Mouse (Mus musculus) heart, embryonic 12.5 days (tissue): ENCODE measurements at regions not wholly inside any gene's neighbourhood (a gene's known extent, or its start where the extent isn't known, plus 50 kb on each side); places are given as distances from the start of the nearest gene placed in this dataset.

Source experiments
- ATAC-seq: fragments of 200-750 bp; cut with Nextera tagmentation; 2 replicates; pipeline ENCODE4 v1.8.0; 2017; ENCODE audit warnings: moderate TSS enrichment, moderate library complexity; ENCODE audit not compliant: insufficient number of reproducible peaks, low FRiP score
- H3K27ac ChIP-seq: fragments of 300-500 bp; sonication (generic); 2 replicates; pipeline ENCODE4 v1.5.1; 2016; ENCODE audit warnings: mild to moderate bottlenecking, moderate library complexity; ENCODE audit not compliant: poor library complexity, severe bottlenecking
- H3K27me3 ChIP-seq: fragments of 300-500 bp; sonication (generic); replicated peaks from 2 replicates; pipeline ENCODE4 v1.6.1; 2016; ENCODE audit warnings: mild to moderate bottlenecking, moderate library complexity
- H3K36me3 ChIP-seq: fragments of 300-500 bp; sonication (generic); 2 replicates; pipeline ENCODE4 v1.6.1; 2016; ENCODE audit warnings: mild to moderate bottlenecking, moderate library complexity
- H3K4me1 ChIP-seq: fragments of 300-500 bp; sonication (generic); replicated peaks from 2 replicates; pipeline ENCODE4 v1.6.1; 2016; ENCODE audit warnings: mild to moderate bottlenecking
- H3K4me2 ChIP-seq: fragments of 300-500 bp; sonication (generic); 2 replicates; pipeline ENCODE4 v1.6.1; 2016; ENCODE audit warnings: mild to moderate bottlenecking, moderate library complexity
- H3K4me3 ChIP-seq: fragments of 300-500 bp; sonication (generic); 2 replicates; pipeline ENCODE4 v1.5.1; 2016; ENCODE audit warnings: mild to moderate bottlenecking
- H3K9ac ChIP-seq: fragments of 300-500 bp; sonication (generic); 2 replicates; pipeline ENCODE4 v1.6.1; 2016; ENCODE audit warnings: mild to moderate bottlenecking, moderate library complexity
- H3K9me3 ChIP-seq: fragments of 300-500 bp; sonication (generic); replicated peaks from 2 replicates; pipeline ENCODE4 v1.6.1; 2016; ENCODE audit warnings: mild to moderate bottlenecking, moderate library complexity
- WGBS: fragments of 180-500 bp; shearing (Covaris S2); methylation state at CpG from one replicate; pipeline ENCODE4 v1.1.7; 2016; 5-methylcytosine and 5-hydroxymethylcytosine counted together

DNA sequence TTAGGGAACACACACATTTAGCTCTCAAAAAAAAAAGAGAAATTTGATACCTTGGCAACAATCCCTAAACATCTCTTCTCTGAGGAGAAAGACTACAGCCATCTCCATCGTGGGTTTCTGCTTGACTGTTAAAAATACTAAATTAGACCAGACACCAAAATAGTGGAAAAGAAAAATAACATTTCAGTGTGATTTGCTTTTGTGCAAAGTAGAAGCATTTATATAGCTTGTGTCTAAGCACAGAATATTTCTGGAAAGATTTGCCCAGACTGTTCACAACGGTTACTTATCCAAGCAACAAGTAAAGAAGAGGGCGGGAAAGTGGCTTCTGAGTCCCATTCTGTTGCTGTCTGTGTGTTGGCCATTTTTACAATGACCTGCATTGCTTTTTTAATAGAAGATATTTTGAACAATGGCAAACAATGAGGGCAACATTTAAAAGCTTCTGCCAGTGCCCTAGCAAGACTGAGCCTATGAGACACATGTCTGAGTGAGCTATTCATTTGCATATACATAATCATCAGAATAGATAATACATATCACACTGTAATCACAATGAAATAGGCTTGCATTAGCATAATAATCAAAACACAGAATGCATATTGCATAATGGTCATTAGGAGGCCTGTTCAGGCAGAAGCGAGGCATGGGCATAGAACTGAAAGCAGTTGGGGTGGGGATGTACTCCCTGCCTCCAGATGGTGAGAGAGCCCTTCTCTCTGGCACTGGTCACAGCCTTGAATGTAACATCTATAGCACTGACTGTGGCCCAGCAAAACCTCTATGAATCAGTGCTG lies 159.5 kb upstream of the Irf2bp2 start:
- Histone ChIP-seq H3K4me2 (no peak overlapping the region), H3K27ac (no peak overlapping the region), H3K4me3 (no peak overlapping the region), H3K9ac (no peak overlapping the region), H3K4me1 (peaks cover 8% of the 10 kb centered on the region), H3K27me3 (no peaks in the 10 kb centered on the region), H3K9me3 (no peaks in the 10 kb centered on the region), H3K36me3 (no peaks in the 10 kb centered on the region)
- WGBS: 81% methylated on average over 4 of the region's 4 CpGs
- no peak for ATAC-seq

DNA sequence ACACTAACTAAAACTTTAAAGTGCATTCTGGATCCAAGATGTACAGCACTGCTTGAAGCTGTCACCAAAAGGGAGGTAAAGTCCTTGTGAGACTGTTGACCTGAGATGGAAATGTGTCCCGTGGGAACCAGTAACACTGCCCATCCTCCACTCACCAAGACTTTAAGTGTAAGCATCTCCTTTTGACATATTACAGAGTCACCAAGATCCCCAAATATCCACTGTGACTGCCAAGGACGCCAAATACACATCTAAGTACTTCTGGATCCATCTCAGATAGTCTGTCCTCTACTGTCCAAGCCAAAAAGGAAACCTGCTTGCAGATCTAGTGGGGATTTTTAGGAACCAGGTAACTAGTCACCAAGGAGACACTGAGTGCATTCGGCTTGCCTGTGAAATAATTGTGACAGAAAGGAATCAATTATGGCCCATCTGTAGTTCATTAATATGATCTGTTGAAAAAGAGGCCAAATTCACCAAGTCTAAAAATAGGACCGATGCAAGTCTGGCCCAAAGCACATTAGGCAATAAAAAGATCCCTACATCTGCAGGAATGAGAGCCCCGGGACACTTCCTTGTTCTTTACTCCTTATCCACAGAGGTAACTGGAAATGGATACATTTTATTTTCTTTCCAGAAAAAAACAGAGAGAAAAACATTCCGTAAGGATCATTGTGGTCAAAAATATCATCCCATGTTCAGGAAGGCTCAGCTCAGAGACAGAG lies 157.8 kb upstream of the Irf2bp2 start:
- no peak overlapping the region for H3K27ac ChIP-seq
- H3K4me3 ChIP-seq: no peak overlapping the region
- 69% methylated on average over 6 of the region's 6 CpGs for WGBS
- no peak overlapping the region for H3K4me2 ChIP-seq
- ATAC-seq: no peak
- no peaks in the 10 kb centered on the region for H3K9me3 ChIP-seq
- H3K36me3 ChIP-seq: no peaks in the 10 kb centered on the region
- H3K9ac ChIP-seq: no peak overlapping the region
- no peaks in the 10 kb centered on the region for H3K4me1 ChIP-seq
- no peaks in the 10 kb centered on the region for H3K27me3 ChIP-seq

DNA sequence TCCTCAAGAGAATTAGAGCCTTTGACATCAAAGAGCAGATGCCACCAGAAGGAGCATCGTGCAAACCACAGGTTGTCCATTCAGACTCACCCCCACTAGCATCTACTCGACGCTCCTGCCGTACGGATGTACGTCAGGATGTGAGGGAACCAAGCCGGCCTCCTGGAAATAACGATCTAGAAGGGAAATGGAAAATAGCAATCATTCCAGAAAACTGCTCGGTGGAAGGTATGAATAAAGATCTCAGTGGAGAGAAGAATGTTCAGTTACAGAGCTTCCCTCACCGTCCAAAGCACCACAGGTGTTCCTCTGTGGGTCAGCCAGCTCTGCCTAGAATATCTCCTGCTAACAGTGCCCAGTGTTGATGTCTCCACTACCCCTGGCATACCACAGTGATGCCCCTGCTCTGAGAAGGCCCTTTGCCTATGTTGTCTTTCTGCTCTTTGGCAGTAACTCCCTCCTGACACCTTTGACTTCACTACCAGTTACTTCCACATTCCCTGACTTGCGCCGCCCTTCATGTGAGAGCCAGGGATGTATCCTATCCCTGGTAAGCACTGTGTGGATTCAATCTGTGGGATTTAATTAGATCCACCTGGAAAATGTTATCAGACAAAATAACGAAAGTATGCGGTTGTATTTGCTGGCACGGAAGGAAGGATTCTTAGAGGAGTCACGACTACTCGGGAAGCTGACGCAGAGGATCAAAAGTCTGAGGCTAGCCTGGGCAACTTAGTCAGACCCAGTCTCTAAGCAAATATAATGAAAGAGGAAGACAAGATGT lies 152.4 kb upstream of the Irf2bp2 start:
- Histone ChIP-seq H3K27me3 (no peaks in the 10 kb centered on the region; the same call in 1 of the 2 replicates), H3K4me1 (no peaks in the 10 kb centered on the region; the same call in 1 of the 2 replicates), H3K9ac (no peak overlapping the region), H3K9me3 (no peaks in the 10 kb centered on the region), H3K36me3 (no peaks in the 10 kb centered on the region), H3K27ac (no peak overlapping the region), H3K4me3 (no peak overlapping the region), H3K4me2 (no peak overlapping the region)
- no peak for ATAC-seq
- WGBS: 74% methylated on average over 18 of the region's 18 CpGs

DNA sequence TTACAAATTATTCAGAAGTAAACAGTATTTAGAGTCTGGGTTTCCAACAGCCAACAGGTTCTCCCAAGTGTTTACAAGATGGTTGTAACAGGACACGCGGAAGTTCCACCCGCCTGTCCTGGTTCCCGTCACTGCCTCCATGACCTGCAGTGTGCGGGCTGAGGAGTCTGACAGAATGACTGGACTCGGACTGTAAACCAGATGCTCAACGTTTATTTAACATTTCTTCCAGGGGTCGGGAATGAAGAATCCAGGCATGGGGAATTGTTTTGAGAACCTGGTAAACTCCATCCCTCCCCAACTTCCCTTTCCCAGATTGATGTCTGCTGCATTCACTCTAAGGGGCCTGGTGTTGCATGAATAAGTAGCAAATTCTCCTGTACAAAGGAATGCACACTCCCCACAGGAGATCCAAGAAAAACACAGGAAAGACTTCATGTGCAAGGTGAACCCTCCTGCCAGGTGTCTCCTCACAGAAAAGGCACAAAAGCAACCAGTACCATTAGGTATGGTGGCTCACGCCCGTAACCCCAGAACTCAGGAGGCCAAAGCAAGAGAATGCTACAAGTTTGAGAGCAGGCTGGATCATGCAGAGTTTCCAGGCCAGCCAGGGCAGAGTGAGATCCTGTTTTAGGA lies 151.1 kb upstream of the Irf2bp2 start:
- no peaks in the 10 kb centered on the region for H3K36me3 ChIP-seq
- H3K4me2 ChIP-seq: no peak overlapping the region
- no peak for ATAC-seq
- H3K4me3 ChIP-seq: no peak overlapping the region
- no peaks in the 10 kb centered on the region for H3K9me3 ChIP-seq
- H3K9ac ChIP-seq: no peak overlapping the region
- WGBS: 57% methylated on average over 10 of the region's 10 CpGs
- H3K27ac ChIP-seq: no peak overlapping the region
- H3K27me3 ChIP-seq: no peaks in the 10 kb centered on the region; the same call in 1 of the 2 replicates
- H3K4me1 ChIP-seq: no peaks in the 10 kb centered on the region; the same call in 1 of the 2 replicates

DNA sequence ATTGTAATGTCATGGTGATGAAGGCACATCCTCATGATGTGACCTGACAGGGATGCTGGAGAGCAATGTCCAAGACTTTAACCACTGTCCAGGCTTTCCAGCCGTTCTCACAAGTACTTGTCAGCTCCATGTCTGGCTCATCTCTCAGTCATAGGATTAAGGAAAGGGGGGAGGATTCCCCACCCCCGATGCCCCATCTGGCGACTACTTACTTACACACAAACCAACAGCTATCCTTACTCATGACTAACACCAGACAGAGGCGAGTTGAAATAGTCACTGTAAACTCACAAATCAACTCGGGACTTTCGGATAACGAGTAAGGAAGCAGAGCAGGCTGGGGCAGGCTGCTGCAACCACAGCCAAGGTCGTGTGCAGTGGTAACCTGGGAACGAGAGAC lies 149.5 kb upstream of the Irf2bp2 start:
- WGBS: 67% methylated on average over 9 of the region's 9 CpGs
- Histone ChIP-seq H3K36me3 (no peaks in the 10 kb centered on the region), H3K27me3 (no peaks in the 10 kb centered on the region; the same call in 1 of the 2 replicates), H3K9me3 (no peaks in the 10 kb centered on the region), H3K9ac (no peak overlapping the region), H3K27ac (no peak overlapping the region), H3K4me2 (no peak overlapping the region), H3K4me3 (no peak overlapping the region), H3K4me1 (no peaks in the 10 kb centered on the region; the same call in 1 of the 2 replicates)
- ATAC-seq: no peak

DNA sequence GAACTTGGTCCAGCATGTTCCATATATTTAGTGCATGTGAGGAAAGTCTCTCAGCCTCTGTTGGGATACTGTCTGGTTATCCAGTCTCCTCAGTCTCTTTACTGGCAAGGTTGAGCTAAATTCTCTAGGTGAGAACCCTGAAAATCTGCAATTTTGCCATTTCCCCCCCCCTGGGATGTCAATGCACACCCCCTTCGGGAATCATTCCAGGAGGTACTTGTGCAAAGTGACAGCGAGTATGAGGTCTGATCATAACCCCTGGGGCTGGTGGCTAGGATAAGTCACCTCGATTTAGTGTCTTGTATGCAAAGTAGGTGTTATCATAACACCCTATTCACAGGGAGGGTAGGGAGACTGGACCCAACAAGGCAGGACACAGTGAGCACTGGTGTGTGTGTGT lies 148.3 kb upstream of the Irf2bp2 start:
- Histone ChIP-seq H3K4me2 (no peak overlapping the region), H3K9ac (no peak overlapping the region), H3K27ac (no peak overlapping the region), H3K4me3 (no peak overlapping the region), H3K36me3 (no peaks in the 10 kb centered on the region), H3K9me3 (no peaks in the 10 kb centered on the region), H3K27me3 (no peaks in the 10 kb centered on the region; the same call in 1 of the 2 replicates), H3K4me1 (peaks cover 8% of the 10 kb centered on the region)
- WGBS: 74% methylated on average over 3 of the region's 3 CpGs
- ATAC-seq: no peak

DNA sequence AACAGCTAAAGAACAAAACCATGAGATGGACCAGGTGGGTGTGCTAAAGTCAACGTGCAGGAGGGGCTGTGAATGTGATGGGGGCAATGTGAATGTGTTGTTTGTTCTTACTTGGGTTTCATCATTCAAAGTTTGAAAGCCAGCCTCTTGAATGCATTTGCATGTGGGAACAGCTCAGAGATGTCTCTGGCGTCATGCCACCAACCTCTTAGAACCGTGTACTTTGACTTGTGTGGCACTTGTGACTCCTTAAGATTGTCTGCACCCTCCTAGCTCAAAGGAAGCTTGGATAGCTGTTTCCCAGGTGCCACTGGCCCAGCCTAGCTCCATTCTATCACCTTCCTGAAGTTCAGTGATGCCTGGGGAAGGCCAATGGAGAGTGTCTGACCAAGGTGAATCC lies 147.2 kb upstream of the Irf2bp2 start:
- Histone ChIP-seq H3K9me3 (no peaks in the 10 kb centered on the region), H3K27ac (no peak overlapping the region), H3K4me1 (peaks cover 19% of the 10 kb centered on the region), H3K9ac (no peak overlapping the region), H3K36me3 (no peaks in the 10 kb centered on the region), H3K4me2 (no peak overlapping the region), H3K27me3 (no peaks in the 10 kb centered on the region; the same call in 1 of the 2 replicates), H3K4me3 (no peak overlapping the region)
- WGBS: 70% methylated on average over 3 of the region's 3 CpGs
- ATAC-seq: no peak

DNA sequence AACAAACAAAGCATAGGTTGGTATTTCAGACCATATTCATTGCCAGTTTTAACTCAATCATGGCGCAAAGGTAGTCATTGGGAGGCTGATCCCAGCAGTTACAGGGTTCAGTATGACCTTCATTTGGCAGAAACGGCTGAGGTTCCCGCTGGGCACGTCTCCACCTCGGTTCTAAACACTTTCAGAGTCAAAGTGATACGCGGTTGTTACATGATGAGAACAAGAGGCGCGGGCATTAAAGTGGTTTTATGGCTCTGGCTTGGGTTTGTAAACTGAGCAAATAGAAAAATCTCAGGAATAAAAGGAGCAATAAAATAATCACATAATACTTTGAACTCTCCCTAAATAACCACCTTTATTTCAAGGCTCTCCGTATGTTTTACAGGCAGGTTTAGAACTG lies 146.0 kb upstream of the Irf2bp2 start:
- Histone ChIP-seq H3K4me3 (no peak overlapping the region), H3K4me1 (peaks cover 32% of the 10 kb centered on the region), H3K9me3 (no peaks in the 10 kb centered on the region), H3K27me3 (no peaks in the 10 kb centered on the region; the same call in 1 of the 2 replicates), H3K4me2 (no peak overlapping the region), H3K36me3 (no peaks in the 10 kb centered on the region), H3K9ac (no peak overlapping the region), H3K27ac (no peak overlapping the region)
- 87% methylated on average over 10 of the region's 10 CpGs for WGBS
- ATAC-seq: no peak

DNA sequence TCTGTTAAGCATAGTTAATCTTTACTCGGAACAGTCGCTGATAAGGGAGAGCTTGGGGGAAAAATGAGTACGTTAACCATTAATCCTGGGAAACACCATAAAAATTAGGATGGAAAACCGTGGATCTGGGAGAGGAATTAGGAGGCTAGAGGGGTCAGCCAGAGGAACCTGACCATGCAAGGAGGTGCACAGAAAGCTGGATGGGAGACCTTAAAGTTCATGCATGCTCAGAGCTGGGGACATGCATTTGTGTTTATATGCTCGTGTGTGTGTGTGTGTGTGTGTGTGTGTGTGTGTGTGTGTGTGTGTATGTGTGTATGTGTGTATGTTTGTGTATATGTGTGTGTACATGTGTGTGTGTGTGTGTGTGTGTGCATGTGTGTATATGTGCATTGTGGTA lies 143.2 kb upstream of the Irf2bp2 start:
- Histone ChIP-seq H3K4me1 (peaks cover 35% of the 10 kb centered on the region), H3K9me3 (no peaks in the 10 kb centered on the region), H3K27ac (peak overlapping the region; percentile 96), H3K36me3 (no peaks in the 10 kb centered on the region), H3K4me3 (no peak overlapping the region), H3K4me2 (no peak overlapping the region), H3K9ac (no peak overlapping the region), H3K27me3 (no peaks in the 10 kb centered on the region)
- WGBS: 56% methylated on average over 5 of the region's 5 CpGs
- ATAC-seq: no peak

DNA sequence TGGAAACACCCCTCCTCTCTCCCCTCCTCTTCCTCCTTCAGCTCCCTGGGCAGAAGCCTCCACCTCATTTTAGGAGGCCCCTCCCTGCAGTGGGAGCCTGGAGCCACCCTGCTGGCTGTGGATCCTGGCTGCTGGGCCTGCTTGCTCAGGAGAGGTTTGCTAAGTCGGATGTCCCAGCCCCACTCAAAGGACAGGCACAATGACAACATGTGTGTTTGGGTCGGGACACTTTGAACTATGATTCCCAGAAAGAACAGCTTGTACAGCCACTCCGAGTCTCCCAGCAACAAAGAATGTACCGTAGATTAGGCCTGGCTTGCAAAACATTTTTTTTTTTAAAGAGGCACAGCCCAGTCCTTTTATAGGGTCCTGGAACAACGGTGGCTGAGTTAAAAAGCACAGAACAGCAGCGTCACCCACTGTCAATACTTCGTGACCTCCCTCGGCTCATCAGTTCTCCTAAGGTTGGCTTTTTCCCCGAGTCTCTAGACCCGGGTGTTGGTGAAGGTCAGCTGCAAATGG lies 142.7 kb upstream of the Irf2bp2 start:
- Histone ChIP-seq H3K9ac (peak overlapping the region; percentile 53; the same call in 1 of the 2 replicates), H3K4me1 (peaks cover 35% of the 10 kb centered on the region)

More for the DNA sequence above, 142.7 kb upstream of the Irf2bp2 start:
- Histone ChIP-seq H3K9me3 (no peaks in the 10 kb centered on the region), H3K4me3 (no peak overlapping the region), H3K27ac (peak overlapping the region; percentile 96), H3K27me3 (no peaks in the 10 kb centered on the region), H3K36me3 (no peaks in the 10 kb centered on the region), H3K4me2 (peak overlapping the region; percentile 38)
- WGBS: 20% methylated on average over 10 of the region's 10 CpGs
- peak; percentile 70 for ATAC-seq
